Mouse (Mus musculus) heart, adult 8-10 months (tissue): Measurements from ENCODE around the gene Ap2s1. TPM values are rescaled to one million over a fixed set of nuclear protein-coding genes. Genes with fewer than 3 reads are reported as not detected.

ENCODE experiments used
- DNase-seq: peaks from one replicate; pipeline ENCODE4 v3.0.0; 2022; ENCODE audit warnings: low spot score
- total RNA-seq, 4 experiments: library from RNA; stranded (reverse); gene quantifications; 2 replicates each; pipeline ENCODE4 v1.2.4; 2022

Gene Ap2s1
- total RNA-seq, 4 experiments from 2014 or later: 65.2 to 74.9 (median 70.8) TPM

DNA sequence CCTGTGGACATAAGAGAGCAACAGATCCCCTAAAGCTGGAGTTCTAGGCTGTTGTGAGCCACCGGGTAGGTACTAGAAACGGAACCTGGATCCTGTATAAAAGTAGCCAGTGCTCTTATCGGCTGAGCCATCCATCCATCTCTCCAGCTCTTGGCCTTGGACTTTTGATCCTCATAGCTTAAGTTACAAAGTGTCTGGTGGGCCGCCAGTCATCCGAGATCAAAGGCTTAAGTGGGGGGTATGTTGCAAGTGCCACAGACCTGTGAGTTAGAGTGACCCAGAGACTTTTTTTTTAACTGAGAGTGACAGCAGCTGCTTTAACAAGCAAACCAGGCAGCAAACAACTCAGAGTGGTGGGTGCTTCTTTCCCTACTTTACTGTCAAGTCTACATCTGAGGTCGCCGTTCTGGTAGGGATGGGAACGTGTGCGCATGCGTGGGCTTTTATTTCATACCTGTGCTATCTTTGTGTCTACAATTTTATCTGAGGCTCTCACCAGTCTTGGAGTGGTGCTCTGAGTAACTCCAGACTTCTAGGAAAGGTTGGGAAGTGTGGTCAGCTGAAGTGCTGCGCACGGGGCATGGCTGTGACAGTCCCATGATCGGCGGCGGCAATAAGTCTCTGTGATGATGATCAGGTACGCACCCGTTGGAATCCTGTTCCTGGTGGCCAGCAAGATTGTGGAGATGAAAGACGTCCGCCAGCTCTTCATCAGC is 55.0 kb downstream of the Ap2s1 start:
- DNase-seq: no peak

DNA sequence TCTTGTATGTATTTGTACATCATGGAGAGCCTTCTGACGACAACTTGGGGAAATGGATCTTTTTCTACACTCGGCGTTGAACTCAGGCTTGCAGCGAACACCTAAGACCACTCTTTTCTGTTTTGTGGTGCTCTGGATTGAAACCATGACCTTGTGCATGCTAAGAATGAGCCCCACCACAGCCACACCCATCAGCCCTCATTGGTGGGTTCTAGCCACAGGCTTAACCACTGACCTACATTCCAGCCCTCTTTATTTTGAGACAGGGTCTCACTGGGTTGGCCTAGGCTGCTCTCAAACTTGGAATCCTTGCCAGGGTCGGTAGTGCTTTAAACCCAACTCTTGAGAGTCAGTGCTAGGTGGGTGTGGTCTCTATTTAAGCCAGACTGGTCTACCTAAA is 56.7 kb downstream of the Ap2s1 start:
- no peak for DNase-seq

Other genes starting within 250 kb of the Ap2s1 start
- gene Arhgap35, start 123.4 kb upstream of the Ap2s1 start, total RNA-seq: 10 to 100 TPM; 30.2 to 38.1 (median 35.6) TPM
- not detected for gene Ceacam15, start 62.7 kb upstream of the Ap2s1 start, total RNA-seq
- not detected for gene Ceacam9, start 16.5 kb upstream of the Ap2s1 start, total RNA-seq
- gene Slc1a5, start 42.9 kb downstream of the Ap2s1 start, total RNA-seq: 10 to 100 TPM; 14.5 to 21.7 (median 17.7) TPM
- gene Strn4, start 77.5 kb downstream of the Ap2s1 start, total RNA-seq: 10 to 100 TPM; 47.9 to 61.2 (median 49.1) TPM
- gene Fkrp, start 78.3 kb downstream of the Ap2s1 start, total RNA-seq: 10 to 100 TPM; 47.3 to 56.4 (median 53.0) TPM
- gene Prkd2, start 104.5 kb downstream of the Ap2s1 start, total RNA-seq: 10 to 100 TPM; 13.1 to 16.7 (median 14.8) TPM
- 1 to 10 TPM; 8.0 to 9.5 (median 8.6) TPM for gene Dact3, start 136.9 kb downstream of the Ap2s1 start, total RNA-seq
- gene Gng8, start 153.4 kb downstream of the Ap2s1 start, total RNA-seq: 1 to 10 TPM; 1.0 to 1.5 (median 1.1) TPM
- gene Ptgir, start 168.1 kb downstream of the Ap2s1 start, total RNA-seq: 1 to 10 TPM; 1.9 to 3.5 (median 3.1) TPM
- 100 to 1,000 TPM; 153 to 208 (median 191) TPM for gene Calm3, start 185.7 kb downstream of the Ap2s1 start, total RNA-seq
- gene Pnmal2, start 206.3 kb downstream of the Ap2s1 start, total RNA-seq: 1 to 10 TPM; 3.5 to 4.9 (median 4.3) TPM
- not detected for gene Pnmal1, start 221.3 kb downstream of the Ap2s1 start, total RNA-seq
- not detected for gene Gm42372, start 244.7 kb downstream of the Ap2s1 start, total RNA-seq